Mouse (Mus musculus) small intestine, adult 2 months (tissue): ENCODE data around the gene Atxn10.

Experiments
- CTCF ChIP-seq: fragments of 200-500 bp; IDR thresholded peaks from 2 replicates; pipeline ENCODE4 v1.5.1; 2012; ENCODE audit warnings: low read depth, mild to moderate bottlenecking, control low read depth, inconsistent platforms, low read length, moderate library complexity, mixed read lengths; ENCODE audit not compliant: insufficient replicate concordance, insufficient read length; ENCODE audit errors: extremely low read depth
- POLR2A ChIP-seq: fragments of 200-500 bp; IDR thresholded peaks from 2 replicates; pipeline ENCODE4 v1.6.1; 2012; ENCODE audit warnings: low read depth, mild to moderate bottlenecking, control low read depth, inconsistent platforms, low read length, moderate library complexity

DNA sequence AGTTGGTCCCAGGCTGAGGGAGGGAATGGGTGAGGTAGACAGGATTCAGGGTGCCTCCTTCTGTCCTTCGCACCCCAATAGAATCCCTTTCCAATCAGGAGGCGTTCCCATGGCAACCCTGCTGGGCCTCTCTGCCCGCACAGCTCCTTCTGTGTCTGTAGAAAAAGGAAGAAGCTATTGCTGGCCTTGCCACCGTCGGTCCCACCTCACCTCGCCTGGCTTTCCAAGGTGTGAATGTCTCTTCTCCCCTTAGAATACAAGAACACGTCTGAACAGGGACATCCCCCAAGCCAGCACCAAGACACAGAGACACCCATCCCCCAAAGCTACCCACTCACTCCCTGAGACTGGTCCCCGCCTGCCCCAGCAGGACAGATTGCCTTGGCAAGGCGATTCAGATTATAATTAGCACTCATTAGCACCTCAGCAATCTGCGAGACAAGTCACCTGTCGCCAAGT is 158.1 kb downstream of the Atxn10 start:
- no peak for TF ChIP-seq CTCF
- TF ChIP-seq POLR2A, result no peak
